Mouse (Mus musculus): ENCODE measurements around the gene Paxip1. TPM values are rescaled to one million over a fixed set of nuclear protein-coding genes. Genes with fewer than 3 reads are reported as not detected.

The Paxip1 gene
- total and polyA plus RNA-seq, 3 experiments, result 59.2 to 480 (median 151) TPM

DNA sequence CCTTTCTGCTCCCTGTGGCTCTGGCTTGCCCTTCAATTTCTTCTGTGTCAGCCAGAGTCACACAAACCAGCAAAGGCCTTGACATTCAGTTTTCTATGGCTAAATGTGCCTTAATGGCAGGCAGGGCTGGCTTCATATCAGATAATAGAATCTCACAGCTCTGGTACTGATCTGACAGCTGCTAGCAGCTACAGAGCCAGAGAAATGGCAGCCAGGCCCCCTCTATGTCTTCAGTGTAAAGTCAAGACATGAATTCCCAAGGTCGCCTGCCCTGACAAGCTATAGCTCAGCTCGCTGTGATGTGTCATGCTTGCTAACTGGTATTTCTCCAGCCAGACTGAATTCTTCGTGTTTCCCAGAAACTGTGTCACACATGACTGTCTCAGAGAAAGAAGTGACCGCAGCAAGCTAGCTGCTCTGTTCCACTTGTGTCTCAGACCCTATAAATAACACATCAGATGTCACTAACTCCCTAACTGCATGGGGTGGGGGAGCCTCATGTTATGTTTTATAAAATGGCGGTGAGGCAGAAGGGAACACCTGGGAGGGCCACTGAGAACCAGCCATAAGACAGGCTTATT is 59.1 kb downstream of the Paxip1 start:
- Histone ChIP-seq H3K4me1 (ENCODE audit: control insufficient read depth in 1 of 2, insufficient read depth in 2 of 2, low read length in 2 of 2) (no peaks in the 10 kb centered on the region), H3K27me3 (ENCODE audit: control insufficient read depth in 1 of 2, insufficient read depth in 2 of 2, low read length in 2 of 2) (no peaks in the 10 kb centered on the region), H3K79me2 (ENCODE audit: control insufficient read depth, insufficient read depth, low read length, poor library complexity) (no peaks in the 10 kb centered on the region), H3K27ac (ENCODE audit: control insufficient read depth, low read depth, low read length) (no peak overlapping the region), H3K9me3 (replicated peaks; ENCODE audit: insufficient read depth, low read length) (no peaks in the 10 kb centered on the region), H3K9ac (ENCODE audit: control insufficient read depth, low read depth, low read length, poor library complexity, severe bottlenecking) (no peak overlapping the region), H3K36me3 (ENCODE audit: control insufficient read depth in 1 of 2, insufficient read depth in 2 of 2, low read length in 2 of 2) (no peaks in the 10 kb centered on the region), H3K4me3 (ENCODE audit: control insufficient read depth in 1 of 2, insufficient read depth in 1 of 2, low read depth in 2 of 2, low read length in 2 of 2) (no peak overlapping the region)
- TF ChIP-seq CHD2 (IDR thresholded peaks at IDR 0.05; ENCODE audit: low read length) (no peak), NELFE (IDR thresholded peaks at IDR 0.05; ENCODE audit: low read depth, low read length) (no peak), ELF1 (IDR thresholded peaks at IDR 0.05; ENCODE audit: low read depth, low read length) (no peak), MXI1 (IDR thresholded peaks at IDR 0.05; ENCODE audit: low read depth, low read length) (no peak), RCOR1 (IDR thresholded peaks at IDR 0.05; ENCODE audit: low read depth, low read length) (no peak), CTCF (IDR thresholded peaks at IDR 0.05 in 2 of 3, conservative IDR thresholded peaks at IDR 0.05 in 1 of 3; ENCODE audit: control insufficient read depth in 1 of 3, insufficient read depth in 1 of 3, low read depth in 2 of 3, low read length in 3 of 3, poor library complexity in 1 of 3, severe bottlenecking in 1 of 3) (no peak), ETS1 (IDR thresholded peaks at IDR 0.05; ENCODE audit: low read depth, low read length) (no peak), MYC (IDR thresholded peaks at IDR 0.05; ENCODE audit: low read depth, low read length) (no peak), TCF12 (IDR thresholded peaks at IDR 0.05; ENCODE audit: low read depth, low read length) (no peak), POLR2A (IDR thresholded peaks at IDR 0.05; ENCODE audit: control insufficient read depth in 1 of 2, insufficient read depth in 1 of 2, low read depth in 1 of 2, low read length in 2 of 2, poor library complexity in 1 of 2) (no peak), EP300 (IDR thresholded peaks at IDR 0.05; ENCODE audit: low read depth in 1 of 2, low read length in 2 of 2) (no peak), POLR2AphosphoS2 (IDR thresholded peaks at IDR 0.05; ENCODE audit: low read length) (no peak), MAX (IDR thresholded peaks at IDR 0.05; ENCODE audit: low read length) (no peak), UBTF (IDR thresholded peaks at IDR 0.05; ENCODE audit: borderline replicate concordance, insufficient read depth, low read depth, low read length) (no peak), SIN3A (IDR thresholded peaks at IDR 0.05; ENCODE audit: low read length) (no peak), TAL1 (IDR thresholded peaks at IDR 0.05; ENCODE audit: low read length) (no peak)
- no peak for DNase-seq (ENCODE audit: low read depth, low spot score)

DNA sequence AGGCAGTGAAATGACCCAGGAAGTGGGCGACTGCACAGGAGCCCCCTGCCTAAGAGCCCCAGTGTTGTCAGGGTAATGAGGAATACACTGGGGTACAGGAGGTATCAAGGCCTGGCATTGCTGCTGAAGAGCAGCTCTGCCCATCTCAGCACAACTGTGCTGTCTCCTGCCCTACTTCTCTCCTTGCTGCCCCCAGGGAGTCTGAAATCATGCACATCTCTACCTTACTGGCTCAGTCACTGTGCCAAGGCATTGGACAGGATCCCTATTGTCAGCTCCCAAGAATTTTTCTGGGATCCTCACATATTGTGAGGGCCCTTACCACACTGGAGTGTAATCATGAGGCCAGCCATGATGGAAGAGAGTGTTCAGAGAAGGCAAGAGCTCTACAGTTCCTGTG is 60.1 kb downstream of the Paxip1 start:
- no peak overlapping the region for H3K9ac ChIP-seq (ENCODE audit: control insufficient read depth, low read depth, low read length, poor library complexity, severe bottlenecking)
- H3K36me3 ChIP-seq (ENCODE audit: control insufficient read depth in 1 of 2, insufficient read depth in 2 of 2, low read length in 2 of 2), result no peaks in the 10 kb centered on the region
- H3K4me1 ChIP-seq (ENCODE audit: control insufficient read depth in 1 of 2, insufficient read depth in 2 of 2, low read length in 2 of 2), result no peaks in the 10 kb centered on the region
- H3K79me2 ChIP-seq (ENCODE audit: control insufficient read depth, insufficient read depth, low read length, poor library complexity), result no peaks in the 10 kb centered on the region
- TF ChIP-seq ZMIZ1 (IDR thresholded peaks at IDR 0.05; ENCODE audit: low read depth, low read length) (no peak), NRF1 (IDR thresholded peaks at IDR 0.05; ENCODE audit: insufficient read depth, low read depth, low read length, poor library complexity, severe bottlenecking) (no peak), MYB (IDR thresholded peaks at IDR 0.05; ENCODE audit: low read depth, low read length) (no peak), MAFK (IDR thresholded peaks at IDR 0.05; ENCODE audit: borderline replicate concordance, low read depth, low read length) (no peak), CHD2 (IDR thresholded peaks at IDR 0.05; ENCODE audit: low read length) (no peak), MAX (IDR thresholded peaks at IDR 0.05; ENCODE audit: low read length) (no peak), TCF12 (IDR thresholded peaks at IDR 0.05; ENCODE audit: low read depth, low read length) (no peak), CHD1 (IDR thresholded peaks at IDR 0.05; ENCODE audit: low read depth, low read length) (no peak)
- H3K27ac ChIP-seq (ENCODE audit: control insufficient read depth, low read depth, low read length), result no peak overlapping the region
- H3K9me3 ChIP-seq (replicated peaks; ENCODE audit: insufficient read depth, low read length), result no peaks in the 10 kb centered on the region
- DNase-seq (ENCODE audit: low read depth, low spot score), result no peak
- H3K4me3 ChIP-seq (ENCODE audit: control insufficient read depth in 1 of 2, insufficient read depth in 1 of 2, low read depth in 2 of 2, low read length in 2 of 2), result no peak overlapping the region
- no peaks in the 10 kb centered on the region for H3K27me3 ChIP-seq (ENCODE audit: control insufficient read depth in 1 of 2, insufficient read depth in 2 of 2, low read length in 2 of 2)
